Mouse (Mus musculus) adrenal gland, adult 10 weeks (tissue): ENCODE results near the gene Arpc5l. TPM values are rescaled to one million over a fixed set of nuclear protein-coding genes. Genes with fewer than 3 reads are reported as not detected.

Experiments used
- polyA plus RNA-seq: library from polyadenylated mRNA; stranded (reverse); fragments of 350-450 nt; fragmentation: Illumina TruSeq; extraction: RNeasy Lipid Tissue Mini Kit (QIAGEN cat#74804); gene quantifications from one replicate; pipeline ENCODE4 v1.2.3, GENCODE M21; 2014; ENCODE audit warnings: low read depth, low replicate concordance

Gene Arpc5l
- polyA plus RNA-seq: 225 TPM

GRCm38 (mm10) chr2:39004880-39005435 lies at the start of gene Arpc5l:
Arpc5l (plus strand) TSS chr2:39005348.

GRCm38 (mm10) chr2:38997386-38998374 lies 7.5 kb upstream of the Arpc5l start, which contains the start of gene Wdr38:
Wdr38 (plus strand) TSS chr2:38997476.

GRCm38 (mm10) chr2:39005574-39006079 lies 479 bp downstream of the Arpc5l start, which contains the start of gene Rpl35:
Rpl35 (minus strand) TSS chr2:39005624.

Other genes with a start within 250 kb of the Arpc5l start
- gene Nr6a1, start 77.7 kb upstream of the Arpc5l start, polyA plus RNA-seq: 5.0 TPM
- 11.7 TPM for gene Olfml2a, start 73.4 kb upstream of the Arpc5l start, polyA plus RNA-seq
- gene Wdr38, start 7.9 kb upstream of the Arpc5l start, polyA plus RNA-seq: not detected
- gene Rpl35, start 276 bp downstream of the Arpc5l start, polyA plus RNA-seq: 54.9 TPM
- gene Golga1, start 60.2 kb downstream of the Arpc5l start, polyA plus RNA-seq: 39.5 TPM
- 15.7 TPM for gene Scai, start 185.4 kb downstream of the Arpc5l start, polyA plus RNA-seq
- gene Ppp6c, start 221.1 kb downstream of the Arpc5l start, polyA plus RNA-seq: 193 TPM